Mouse (Mus musculus) left cerebral cortex, adult 2 months (tissue): ENCODE results near the gene Abcd4. TPM values are rescaled to one million over a fixed set of nuclear protein-coding genes. Genes with fewer than 3 reads are reported as not detected.

Experiments used
- DNase-seq, 2 experiments: peaks; one replicate each; pipeline ENCODE4 v3.0.0; 2021 to 2022; ENCODE audit warnings: low spot score in 2 of 2, mixed read lengths in 1 of 2; ENCODE audit errors: extremely low spot score in 1 of 2
- H3K27ac ChIP-seq: fragments of 200-600 bp; 2 replicates; pipeline ENCODE4 v1.8.1; 2022
- H3K4me3 ChIP-seq: fragments of 200-600 bp; 2 replicates; pipeline ENCODE4 v1.8.1; 2022
- CTCF ChIP-seq: fragments of 200-600 bp; IDR thresholded peaks from 2 replicates; pipeline ENCODE4 v1.8.1; 2022; ENCODE audit warnings: antibody characterized with exemption, mild to moderate bottlenecking, moderate library complexity
- intact Hi-C: fragments of 180-260 bp; cut with DNase I; formaldehyde crosslinking; loops from one replicate; pipeline ENCODE4 v1.15.1; 2025
- total RNA-seq, 2 experiments: library from RNA; stranded (reverse); gene quantifications; 2 replicates each; pipeline ENCODE4 v1.2.3; 2021

Abcd4 gene
- total RNA-seq, 2 experiments from 2014 or later: 10.2 to 11.4 TPM

DNA sequence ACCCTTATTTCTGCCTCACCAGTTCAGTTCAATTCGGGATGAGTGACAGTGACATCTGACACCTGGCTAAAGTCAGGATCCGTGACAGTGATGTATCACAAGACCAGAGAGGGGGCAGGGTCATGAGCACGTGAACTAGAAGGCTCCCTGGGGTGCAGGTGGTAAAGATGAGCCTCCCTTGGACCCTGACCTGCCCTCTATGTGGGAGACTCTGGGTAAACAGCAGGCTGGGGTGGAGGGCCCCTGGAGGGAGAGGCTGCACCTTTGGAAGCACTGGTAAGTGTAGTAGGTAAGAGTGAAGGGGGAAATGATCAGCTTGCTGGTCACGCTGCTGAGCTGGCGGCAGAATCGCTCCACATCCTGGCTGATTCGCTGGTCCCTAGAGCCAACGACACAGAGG, 4.7 kb downstream of the Abcd4 start:
- intact Hi-C loops: no loop called here
- Histone ChIP-seq H3K27ac (no peak overlapping the region), H3K4me3 (no peak overlapping the region)
- no peak for TF ChIP-seq CTCF
- no peak for DNase-seq

DNA sequence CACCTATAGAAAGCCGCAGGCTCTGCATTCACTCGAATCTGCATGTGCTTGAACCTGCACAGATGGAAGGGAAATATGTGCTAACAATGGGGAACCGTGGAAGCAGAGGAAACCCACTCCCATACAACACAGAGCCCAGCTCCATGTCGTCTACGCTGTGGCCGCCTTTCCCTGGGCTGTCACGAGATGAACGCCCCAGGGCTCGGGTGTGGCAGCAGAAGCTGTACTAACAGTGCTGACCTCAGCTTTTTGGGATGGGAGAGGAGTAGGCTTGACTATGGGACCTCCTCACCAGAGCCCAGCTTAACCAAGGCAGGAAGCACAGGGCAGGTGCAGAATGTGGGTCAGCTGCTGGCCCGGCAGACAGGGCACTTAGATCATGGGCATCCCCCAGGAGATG, 5.5 kb downstream of the Abcd4 start:
- intact Hi-C loops: no loop called here
- Histone ChIP-seq H3K4me3 (no peak overlapping the region), H3K27ac (no peak overlapping the region)
- no peak for DNase-seq
- TF ChIP-seq CTCF: no peak

DNA sequence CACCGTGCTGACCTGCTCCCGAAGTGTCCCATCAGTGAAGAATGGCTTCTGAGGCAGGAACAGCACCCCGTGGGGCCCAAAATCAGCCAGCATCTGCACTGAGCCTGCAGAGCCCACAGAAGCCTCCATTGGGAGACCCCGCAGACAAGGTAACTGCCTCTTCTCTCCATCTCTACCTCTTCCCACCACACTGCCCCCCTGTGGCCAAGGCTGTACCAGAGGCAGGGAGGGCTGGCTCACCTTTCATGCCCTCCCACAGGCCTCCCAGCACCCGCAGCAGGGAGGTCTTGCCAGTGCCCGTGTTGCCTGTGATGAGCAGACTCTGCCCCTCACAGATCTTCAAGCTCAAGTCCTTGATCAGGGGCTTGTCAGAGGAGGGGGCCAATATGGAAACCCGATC, 11.4 kb downstream of the Abcd4 start:
- peak; percentile 56 for TF ChIP-seq CTCF
- DNase-seq: no peak
- Histone ChIP-seq H3K4me3 (no peak overlapping the region), H3K27ac (no peak overlapping the region)
- intact Hi-C loops: loop anchor here (5.0 kb wide), 1 partner anchor 139 kb away; no protein-coding TSS in a partner anchor

DNA sequence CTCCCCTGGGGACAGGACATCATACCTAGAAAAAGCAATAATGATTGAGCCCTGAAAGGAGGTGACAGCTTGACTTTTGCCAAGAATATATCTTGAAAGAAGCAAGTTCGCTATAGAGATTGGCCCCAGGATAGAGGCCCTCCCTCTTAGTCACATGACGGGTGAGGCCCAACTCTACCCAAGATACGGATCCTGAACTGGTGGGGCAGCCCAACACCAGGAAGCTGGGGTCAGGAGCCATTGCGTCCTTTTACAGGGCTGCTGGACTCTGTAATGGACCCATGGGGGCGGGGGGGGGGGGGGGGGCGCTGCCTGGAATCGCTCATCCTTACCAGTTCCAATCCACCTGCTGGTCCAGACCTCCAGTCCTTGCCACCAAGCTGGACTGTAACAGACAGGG, 13.2 kb downstream of the Abcd4 start:
- H3K4me3 ChIP-seq: no peak overlapping the region
- intact Hi-C loops: no loop called here
- DNase-seq: no peak
- H3K27ac ChIP-seq: no peak overlapping the region
- TF ChIP-seq CTCF: no peak

DNA sequence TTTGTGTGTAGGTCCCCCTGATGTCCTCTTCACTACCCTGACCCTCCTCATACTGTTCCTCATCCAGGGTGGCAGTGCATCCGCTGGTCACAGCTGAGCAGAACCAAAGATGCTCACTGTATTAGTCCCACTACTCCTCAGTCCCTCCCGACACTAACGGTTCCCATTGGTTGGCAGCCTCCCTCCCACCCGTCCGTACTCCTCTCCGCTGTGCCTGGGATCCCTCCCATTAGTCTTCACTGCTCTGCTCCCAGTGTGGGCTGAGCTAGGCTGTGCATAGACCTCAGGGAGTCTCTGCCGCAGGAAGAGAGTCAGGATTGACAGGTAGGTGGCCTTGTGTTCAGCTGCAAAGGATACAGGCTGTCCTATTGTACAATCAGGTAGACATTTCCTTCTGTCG, 18.9 kb downstream of the Abcd4 start:
- intact Hi-C loops: no loop called here
- H3K27ac ChIP-seq: no peak overlapping the region
- H3K4me3 ChIP-seq: no peak overlapping the region
- no peak for DNase-seq
- no peak for TF ChIP-seq CTCF

DNA sequence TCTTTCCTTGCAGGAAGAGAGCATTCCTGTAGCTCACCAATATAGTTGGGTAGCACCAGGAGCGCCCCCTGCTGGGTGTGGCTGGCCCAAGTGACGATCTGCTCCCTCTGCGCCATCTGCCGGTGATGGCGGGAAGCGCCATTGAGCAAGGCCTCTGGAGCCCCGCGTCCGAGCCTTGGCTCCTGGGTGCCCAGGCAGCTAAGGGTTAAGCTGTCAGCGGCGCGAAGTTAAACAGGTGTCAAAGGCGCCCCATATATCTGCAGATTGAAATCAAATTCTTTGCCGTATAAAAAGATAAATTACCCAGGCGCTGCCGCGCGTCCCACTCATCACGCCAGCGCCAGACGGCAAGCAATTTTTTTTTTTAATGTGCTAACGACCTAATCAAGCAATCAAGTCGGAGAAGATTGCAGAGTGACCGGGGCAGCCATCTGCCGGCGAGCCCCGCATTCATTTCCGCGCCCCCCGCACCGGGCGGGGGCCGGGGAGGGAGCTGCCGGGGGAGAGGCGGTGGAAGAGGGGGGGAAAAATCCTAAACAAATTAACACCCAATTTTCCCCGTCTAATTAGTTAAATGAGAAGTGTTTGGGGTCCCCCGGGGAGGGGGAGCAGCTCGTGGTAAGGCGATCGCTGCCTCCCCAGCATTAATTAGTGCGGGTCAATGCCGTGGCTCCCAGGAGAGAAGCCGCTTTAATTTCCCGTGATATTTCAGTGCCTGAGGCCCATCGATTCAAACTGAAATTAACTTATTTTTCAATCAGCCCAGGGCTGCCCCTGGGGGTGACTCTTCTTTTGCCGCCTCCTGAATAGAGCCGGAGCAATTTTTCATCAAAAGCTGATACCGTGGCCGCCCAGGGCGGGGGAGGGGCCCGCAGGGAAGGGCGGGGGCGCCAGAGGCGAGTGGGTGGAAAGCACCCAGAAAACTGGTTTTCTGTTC, 27.1 kb downstream of the Abcd4 start:
- Histone ChIP-seq H3K4me3 (peak overlapping the region; percentile 52), H3K27ac (peak overlapping the region; percentile 78)
- intact Hi-C loops: loop anchor here (1.0 to 2.0 kb wide), 2 partner anchors 43 to 122 kb away; no protein-coding TSS in a partner anchor
- TF ChIP-seq CTCF: no peak; the same call in none of the 2 replicates
- DNase-seq: peak; percentile 91 to 97

DNA sequence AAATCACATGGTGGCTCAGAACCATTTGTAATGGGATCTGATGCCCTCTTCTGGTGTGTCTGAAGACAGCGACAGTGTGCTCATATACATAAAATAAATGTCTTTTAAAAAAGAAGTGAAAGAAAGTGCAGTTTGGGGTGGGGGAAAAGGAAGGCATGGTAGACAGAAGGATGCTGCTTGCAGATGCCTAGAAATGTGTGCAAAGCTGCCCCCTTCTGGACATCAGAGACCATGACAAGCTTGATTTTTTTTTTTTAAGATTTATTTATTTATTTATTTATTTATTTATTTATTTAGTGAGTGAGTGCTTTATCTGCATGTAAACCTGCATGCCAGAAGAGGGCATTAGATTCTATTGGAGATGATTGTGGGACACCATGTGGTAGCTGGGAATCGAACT, 35.9 kb downstream of the Abcd4 start:
- DNase-seq: no peak
- TF ChIP-seq CTCF: peak; percentile 24; the same call in 1 of the 2 replicates
- H3K27ac ChIP-seq: no peak overlapping the region
- no peak overlapping the region for H3K4me3 ChIP-seq
- intact Hi-C loops: no loop called here

DNA sequence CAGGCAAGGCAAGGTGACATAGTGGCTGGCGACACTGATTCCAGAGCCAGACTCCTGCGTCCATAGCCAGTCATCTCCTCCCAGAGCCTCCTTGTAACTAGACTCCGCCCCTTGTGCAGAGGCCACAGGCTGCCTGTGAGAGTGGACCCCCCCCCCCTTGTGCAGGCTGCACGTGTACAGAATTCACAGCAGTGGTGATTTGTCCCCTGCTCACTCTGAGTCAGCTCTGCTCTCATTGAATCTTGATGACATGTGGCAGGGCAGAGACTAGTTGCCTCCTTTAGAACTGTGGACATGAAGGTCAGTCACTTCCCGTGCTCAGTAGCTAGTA, 38.8 kb downstream of the Abcd4 start:
- no peak for TF ChIP-seq CTCF
- intact Hi-C loops: no loop called here
- no peak for DNase-seq
- Histone ChIP-seq H3K27ac (no peak overlapping the region), H3K4me3 (no peak overlapping the region)

DNA sequence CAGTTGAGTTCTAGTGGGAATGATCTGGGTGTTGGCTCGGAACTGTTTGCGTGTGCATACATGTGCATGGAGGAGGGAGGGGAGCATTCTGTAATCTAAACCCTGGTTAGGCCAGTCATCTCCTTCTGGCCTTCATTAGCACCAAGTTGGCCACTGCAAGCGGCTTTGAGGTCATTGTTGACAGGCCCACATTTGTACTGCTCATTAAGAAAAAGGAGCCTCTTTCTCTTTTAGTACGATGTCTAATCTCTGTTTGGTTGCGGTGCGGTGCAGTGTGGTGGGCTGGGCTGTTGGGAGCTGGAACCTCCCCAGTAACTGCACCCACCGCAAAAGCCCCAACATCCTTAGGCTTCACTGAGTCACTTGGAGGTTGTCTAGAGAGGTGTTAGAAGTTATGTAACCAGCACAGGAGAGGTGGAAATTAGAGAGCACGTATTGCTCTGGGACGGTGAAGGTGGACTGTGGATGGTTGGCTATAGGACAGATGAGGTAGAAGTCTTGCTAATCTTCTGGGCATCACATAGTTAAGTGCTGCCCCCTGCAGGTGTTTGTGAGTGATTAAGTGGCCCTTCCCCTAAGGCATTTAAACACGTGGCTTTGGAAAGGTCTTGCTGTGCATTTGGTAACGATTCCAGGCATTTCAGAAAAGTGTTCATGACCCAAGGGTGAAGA, 39.3 kb downstream of the Abcd4 start:
- intact Hi-C loops: no loop called here
- Histone ChIP-seq H3K4me3 (no peak overlapping the region), H3K27ac (no peak overlapping the region)
- no peak for DNase-seq
- peak; percentile 19 for TF ChIP-seq CTCF

DNA sequence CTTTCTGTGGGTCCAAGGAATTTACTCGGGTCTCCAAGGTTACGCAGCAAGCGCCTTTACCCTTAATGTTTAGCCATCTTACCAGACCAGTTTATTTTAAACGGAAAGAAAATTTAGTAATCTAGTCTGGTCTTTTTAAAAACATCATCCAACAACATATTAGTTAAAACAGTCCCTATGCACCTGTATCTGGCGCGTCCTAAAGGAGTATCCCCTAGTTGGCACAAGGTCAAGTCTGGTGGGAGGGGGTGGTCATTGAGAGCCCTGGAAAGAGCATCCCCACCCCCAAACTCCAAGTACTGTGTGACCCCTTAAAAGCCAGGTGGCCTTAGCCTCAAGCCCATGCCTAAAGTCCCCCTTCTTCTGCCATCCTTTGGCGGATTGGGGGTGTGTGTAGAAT, 44.1 kb downstream of the Abcd4 start:
- no peak for DNase-seq
- Histone ChIP-seq H3K27ac (no peak overlapping the region), H3K4me3 (no peak overlapping the region)
- TF ChIP-seq CTCF: no peak
- intact Hi-C loops: no loop called here

DNA sequence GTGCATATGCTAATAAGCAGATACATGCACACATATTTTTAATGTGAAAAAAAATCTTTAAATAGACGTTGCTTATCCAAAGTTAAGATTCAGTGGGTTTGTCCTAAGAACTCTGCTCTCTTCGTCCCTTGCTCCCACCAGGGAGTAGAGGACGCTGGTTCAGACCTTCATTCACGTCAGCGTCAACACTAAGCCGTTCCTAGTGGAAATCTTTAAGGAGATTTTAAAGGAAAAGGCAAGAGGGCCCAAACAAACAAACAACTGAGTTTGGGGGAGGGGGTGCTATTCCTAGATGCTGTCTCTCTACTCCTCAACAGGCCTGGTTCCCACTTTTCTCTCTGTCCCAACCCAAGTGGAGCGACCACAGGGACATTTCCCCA, 44.9 kb downstream of the Abcd4 start:
- TF ChIP-seq CTCF: no peak
- intact Hi-C loops: no loop called here
- DNase-seq: no peak
- H3K4me3 ChIP-seq: no peak overlapping the region
- H3K27ac ChIP-seq: no peak overlapping the region

DNA sequence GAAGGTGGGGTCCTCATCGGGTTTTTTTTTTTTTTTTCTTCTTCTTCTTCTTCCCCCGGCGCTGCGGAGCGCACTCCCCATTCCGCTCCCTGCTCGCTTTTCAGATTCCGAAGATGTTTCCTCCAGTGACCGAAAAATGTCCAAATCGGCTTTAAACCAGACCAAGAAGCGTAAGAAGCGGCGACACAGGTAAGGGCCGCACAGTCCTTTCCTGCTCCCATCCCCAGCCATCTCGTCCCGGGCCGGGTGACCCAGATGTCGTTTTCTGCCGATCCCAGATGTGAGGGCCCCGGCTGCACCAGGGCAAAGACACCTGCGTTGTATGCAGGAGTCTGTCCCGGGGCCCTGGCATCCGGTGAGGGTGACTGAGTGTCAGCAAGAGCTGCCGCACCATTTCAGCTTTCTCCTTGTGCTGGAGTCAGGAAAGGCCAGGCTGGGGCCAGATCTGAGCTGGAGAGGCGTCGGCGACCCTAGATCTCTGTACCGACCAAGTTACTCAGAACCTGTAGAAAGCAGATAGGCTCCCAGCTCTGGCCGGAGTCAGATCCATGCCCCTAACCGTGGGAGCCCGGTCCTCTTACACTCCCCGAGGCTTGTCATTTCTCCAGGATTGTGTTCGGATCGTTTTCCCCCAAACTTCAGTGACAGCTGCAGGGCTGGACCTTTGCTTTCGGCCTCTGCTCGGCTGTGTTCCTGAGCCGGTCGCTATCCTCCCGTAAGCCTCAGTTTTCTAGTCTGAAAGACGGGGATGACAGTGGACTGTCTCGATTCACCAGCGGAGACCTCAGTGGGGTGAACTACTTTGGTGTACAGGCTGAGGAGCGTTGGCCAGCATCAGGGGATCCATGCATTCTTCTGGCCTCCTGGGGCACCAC, 45.5 kb downstream of the Abcd4 start:
- no peak overlapping the region for H3K4me3 ChIP-seq

More for the DNA sequence above, 45.5 kb downstream of the Abcd4 start:
- TF ChIP-seq CTCF: no peak
- no peak for DNase-seq
- intact Hi-C loops: no loop called here
- no peak overlapping the region for H3K27ac ChIP-seq
